Mouse (Mus musculus): ENCODE results near the gene Aurkaip1. TPM values are rescaled to one million over a fixed set of nuclear protein-coding genes. Genes with fewer than 3 reads are reported as not detected.

Aurkaip1 gene
- total RNA-seq, 2 experiments from 2014 or later, result 59.7 to 62.7 TPM

DNA sequence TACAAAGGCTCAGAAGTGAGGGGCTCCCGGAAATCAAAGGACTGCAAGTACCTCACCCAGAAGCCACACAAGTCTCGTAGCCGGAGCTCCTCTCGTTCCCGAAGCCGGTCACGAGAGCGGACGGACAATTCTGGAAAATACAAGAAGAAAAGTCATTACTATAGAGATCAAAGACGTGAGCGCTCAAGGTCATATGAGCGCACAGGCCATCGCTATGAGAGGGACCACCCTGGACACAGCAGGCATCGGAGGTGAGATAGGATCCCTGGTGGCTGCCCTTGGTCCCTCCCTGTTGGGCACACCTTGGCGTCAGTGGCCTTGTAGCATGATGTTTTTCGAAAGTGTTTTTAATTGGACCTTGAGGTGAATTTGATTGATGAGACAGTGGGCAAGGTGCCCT is 7.6 kb upstream of the Aurkaip1 start:
- DNase-seq, result no peak
- intact Hi-C loops (cut with DNase I), result no loop called here

GRCm38 (mm10) chr4:155829866-155830265 is 1.2 kb upstream of the Aurkaip1 start:
- intact Hi-C loops (cut with DNase I), result no loop called here
- DNase-seq, result no peak

DNA sequence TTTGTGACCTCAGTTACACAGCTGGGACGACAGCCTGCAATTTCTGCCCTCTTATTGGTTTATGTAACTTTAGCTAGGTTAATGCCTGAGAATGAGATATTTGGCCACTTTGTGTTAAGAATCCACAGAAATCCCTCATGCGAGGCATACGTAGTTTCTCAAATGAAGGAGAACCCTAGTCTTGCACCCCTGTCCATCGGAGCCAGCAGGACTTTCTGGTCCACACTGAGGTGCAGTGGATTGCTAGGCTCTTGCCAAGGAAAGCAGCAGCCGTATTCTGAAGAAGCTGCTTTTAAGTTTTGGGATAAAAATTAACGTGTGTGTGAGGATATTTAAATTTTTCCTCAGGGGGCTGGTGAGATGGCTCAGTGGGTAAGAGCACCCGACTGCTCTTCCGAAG is 476 bp upstream of the Aurkaip1 start:
- intact Hi-C loops (cut with DNase I), result no loop called here
- DNase-seq, result no peak

DNA sequence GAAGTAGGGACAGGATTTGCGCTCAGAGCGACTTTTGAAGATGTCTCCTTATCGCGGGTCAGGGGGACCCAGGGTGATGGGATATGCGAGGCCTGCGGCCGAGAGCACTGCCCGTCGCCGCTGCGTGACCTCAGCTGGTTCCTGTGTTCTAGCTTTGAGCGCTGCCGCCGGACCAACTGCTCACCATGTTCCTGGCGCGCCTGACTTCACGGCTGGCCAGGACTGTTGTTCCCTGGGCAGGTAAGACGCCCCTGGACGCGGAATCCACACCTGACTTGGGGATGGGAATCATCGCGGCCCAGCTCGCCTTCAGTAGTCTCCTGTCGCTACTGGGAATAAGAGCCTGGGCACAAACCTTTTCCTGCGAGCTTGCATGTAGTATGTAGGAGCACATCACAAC is 759 bp downstream of the Aurkaip1 start:
- intact Hi-C loops (cut with DNase I), result no loop called here

DNA sequence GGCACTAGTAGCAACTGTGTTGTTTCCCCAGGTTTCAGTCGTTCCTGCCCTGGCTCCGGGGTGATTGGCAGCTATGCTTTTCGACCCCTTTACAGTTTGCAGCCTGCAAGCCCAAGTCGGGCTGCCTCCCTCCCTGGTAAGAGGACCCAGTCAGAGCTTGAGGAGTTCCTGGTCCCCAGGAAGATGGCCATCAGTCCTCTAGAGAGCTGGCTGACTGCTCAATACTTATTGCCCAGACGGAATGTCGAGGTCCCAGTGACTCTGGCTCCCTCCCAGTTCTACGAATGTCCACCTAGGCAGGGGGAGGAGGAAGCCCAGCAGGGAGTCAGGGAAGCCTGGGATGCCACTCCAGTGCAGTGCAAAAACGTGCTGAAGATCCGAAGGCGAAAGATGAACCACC is 1.2 kb downstream of the Aurkaip1 start:
- intact Hi-C loops (cut with DNase I), result no loop called here

More for the DNA sequence above, 759 bp downstream of the Aurkaip1 start:
- DNase-seq, result no peak

DNA sequence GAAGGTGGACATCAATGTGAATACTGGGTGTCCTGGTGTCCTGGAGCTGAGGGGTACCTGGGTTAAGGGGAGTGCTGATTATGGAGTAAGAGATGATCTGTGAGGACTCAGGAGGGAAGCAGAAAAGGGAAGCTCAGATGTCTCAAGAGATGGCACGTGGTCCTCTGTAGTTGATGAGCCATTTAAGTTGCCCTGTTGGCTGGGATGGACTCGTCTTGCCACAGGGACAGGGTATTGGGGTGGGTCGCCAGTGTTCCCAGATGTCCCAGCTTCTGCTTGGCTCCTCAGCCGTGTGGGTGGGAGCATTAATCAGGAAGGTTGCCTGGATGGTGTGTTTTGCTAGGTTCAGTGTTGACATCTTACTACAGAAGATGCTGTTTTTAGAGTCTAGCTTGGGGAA is 2.2 kb downstream of the Aurkaip1 start:
- DNase-seq, result no peak
- intact Hi-C loops (cut with DNase I), result no loop called here

More for the DNA sequence above, 1.2 kb downstream of the Aurkaip1 start:
- DNase-seq, result no peak

DNA sequence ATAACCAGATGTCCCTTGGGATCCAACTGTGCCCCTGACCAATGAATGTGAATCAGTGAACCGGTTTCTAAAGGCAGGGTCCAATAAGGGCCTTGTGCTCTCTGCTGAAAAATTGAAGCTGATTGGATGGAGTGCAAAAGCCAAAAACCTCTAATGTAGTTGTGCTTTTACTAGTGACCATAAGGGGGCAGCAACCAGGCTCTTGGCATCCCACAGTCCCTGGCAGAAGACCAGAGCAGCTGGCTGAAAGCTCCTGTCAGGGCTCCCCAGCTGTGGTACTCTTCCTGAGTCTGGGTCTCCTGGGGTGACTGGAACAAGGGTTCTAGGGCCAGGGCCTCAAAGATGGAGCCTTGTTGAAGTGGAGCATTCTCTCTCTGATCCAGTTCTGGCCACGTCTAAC is 2.8 kb downstream of the Aurkaip1 start:
- peak; percentile 85 for DNase-seq
- intact Hi-C loops (cut with DNase I), result no loop called here

DNA sequence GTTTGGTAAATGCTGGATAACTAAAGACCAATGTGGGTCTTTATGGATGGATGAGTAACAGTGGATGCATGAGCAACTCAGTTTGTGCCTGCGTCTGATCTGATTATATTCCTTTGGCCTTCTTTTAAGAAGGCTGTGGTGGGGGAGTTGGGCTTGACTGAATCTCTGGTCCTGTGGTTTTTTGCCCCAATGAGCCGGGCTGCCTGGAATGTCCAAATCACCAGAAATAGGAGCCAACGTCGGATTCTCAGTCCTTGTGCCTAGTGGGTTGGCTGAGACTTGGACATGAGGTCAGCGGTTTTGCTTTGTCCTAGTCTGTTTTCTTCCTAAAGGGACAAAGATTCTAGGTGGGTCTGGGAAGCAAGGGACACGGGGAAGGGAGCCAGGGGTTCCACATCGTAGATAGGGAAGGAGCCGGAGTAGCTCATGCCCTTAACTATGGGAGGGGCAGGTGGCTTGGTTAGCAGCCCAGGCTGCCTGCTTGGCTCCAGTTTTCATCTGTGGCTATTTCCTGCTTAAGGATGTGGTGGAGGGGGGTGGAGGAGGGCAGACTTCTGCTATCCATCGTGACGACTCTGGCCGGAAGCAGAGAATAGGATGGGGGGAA is 6.4 kb downstream of the Aurkaip1 start:
- no peak for DNase-seq
- intact Hi-C loops (cut with DNase I), result no loop called here

DNA sequence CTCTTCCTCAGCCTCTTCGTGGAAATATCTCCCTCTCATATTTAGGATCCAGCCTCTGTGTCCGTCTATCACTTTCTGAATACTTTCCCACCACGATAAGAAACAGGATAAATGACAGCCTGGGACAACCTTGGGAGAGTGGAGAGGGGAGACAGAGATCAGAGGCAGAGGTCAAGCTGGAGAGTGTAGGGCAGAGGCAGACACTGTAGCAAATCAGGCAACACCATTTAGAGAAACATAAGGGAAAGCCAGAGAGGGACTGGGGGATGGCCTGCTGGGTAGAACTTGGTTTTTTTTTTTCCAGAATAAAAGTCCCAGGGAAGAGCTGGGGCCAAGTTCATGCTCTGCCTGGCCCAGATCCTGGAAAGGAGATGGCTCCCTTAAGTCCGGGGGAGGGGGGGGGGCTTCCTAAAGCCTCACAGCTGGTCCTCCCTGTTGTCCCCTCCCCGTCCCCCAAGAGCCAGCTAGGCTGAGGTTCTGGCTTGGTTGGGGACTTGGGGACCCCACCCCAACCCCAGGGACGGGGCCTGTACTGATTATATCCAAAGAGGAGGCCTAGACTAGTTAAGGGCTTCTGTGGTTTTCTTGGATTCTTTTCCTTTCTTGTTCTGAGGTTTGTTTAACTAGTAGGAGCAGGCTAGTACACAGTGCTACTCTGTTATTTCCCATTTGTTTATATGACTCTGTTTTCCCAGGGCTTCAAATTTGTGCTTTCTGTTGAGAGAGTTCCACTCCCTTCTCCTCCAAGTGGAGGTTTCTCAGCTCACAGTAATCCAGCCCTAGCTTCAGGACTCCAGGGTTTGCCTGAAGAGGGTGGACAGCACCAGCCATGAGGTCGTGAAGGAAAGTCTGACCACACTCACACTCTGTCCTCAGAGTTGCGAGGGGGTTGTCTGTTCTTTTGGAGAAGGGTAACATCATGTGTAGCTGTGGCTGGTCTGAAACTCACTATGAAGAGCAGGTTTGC is 7.4 kb downstream of the Aurkaip1 start:
- intact Hi-C loops (cut with DNase I), result no loop called here
- no peak for DNase-seq

DNA sequence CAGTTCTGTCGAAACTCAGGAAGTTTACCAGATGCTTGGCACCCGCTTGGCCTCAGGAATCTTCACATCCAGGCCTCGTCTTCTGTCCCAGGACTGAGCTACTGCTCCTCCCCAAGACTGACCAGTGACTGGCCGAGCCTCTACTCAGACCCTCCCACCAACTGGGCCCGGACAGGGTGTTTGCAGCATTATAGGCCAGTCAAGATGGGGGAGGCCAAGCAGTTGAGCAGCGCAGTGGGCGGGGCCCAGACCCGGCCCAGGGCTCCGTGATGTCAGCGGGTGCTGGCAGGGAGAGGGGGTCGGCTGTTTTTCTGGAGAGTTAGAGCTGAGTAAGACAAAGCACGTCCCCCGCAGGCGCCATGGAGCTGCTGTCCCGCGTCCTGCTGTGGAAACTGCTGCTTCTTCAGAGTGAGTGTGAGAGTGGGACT is 8.4 kb downstream of the Aurkaip1 start, which contains the start of gene Mxra8:
Mxra8 (plus strand) TSS at position 198 of the 428 bp plus-strand sequence.
- intact Hi-C loops (cut with DNase I), result no loop called here
- peak; percentile 59 for DNase-seq

- intact Hi-C loops (cut with DNase I), result no loop called here
These were observed 9.3 kb downstream of the Aurkaip1 start for GRCm38 (mm10) chr4:155840076-155841002.

GRCm38 (mm10) chr4:155841003-155841454 is 10.0 kb downstream of the Aurkaip1 start:
- intact Hi-C loops (cut with DNase I), result no loop called here
- peak; percentile 42 for DNase-seq

More at GRCm38 (mm10) chr4:155840076-155841002, 9.3 kb downstream of the Aurkaip1 start:
- no peak for DNase-seq

DNA sequence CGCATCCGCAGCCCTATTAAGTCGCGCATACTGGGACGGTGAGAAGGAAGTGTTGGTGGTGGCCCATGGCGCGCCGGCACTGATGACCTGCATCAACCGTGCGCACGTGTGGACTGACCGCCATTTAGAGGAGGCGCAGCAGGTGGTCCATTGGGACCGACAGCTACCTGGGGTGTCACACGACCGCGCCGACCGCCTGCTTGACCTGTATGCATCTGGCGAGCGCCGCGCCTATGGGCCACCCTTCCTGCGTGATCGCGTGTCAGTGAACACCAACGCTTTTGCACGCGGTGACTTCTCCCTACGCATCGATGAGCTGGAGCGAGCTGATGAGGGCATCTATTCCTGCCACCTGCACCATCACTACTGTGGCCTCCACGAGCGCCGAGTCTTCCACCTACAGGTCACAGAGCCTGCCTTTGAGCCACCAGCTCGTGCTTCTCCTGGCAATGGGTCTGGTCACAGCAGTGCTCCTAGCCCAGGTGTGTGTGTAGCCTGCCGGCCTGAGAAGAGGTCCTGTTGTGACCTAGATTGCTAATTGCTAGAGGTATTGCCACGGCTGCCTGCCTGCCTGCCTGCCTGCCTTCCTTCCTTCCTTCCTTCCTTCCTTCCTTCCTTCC is 10.7 kb downstream of the Aurkaip1 start:
- intact Hi-C loops (cut with DNase I), result no loop called here
- DNase-seq, result no peak

DNA sequence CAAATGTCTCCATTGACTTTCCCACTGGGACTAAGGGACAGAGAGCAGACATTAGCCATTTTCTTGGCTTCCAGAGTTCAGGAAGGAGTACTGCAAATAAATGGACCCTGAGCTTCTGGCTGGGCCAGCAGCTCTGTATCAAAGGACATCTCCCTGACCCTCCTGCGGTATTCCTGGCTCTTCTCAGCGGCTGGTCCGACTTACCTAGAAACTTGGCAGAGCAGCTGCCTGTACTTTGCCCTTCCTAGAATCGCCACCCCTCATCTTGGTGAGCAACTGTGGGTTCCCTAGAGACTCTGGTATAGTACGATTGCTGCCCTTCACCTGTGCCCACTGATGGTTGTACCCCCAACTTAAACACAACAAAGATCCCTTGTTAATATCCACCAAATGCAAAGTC is 12.2 kb downstream of the Aurkaip1 start:
- no peak for DNase-seq
- intact Hi-C loops (cut with DNase I), result no loop called here

DNA sequence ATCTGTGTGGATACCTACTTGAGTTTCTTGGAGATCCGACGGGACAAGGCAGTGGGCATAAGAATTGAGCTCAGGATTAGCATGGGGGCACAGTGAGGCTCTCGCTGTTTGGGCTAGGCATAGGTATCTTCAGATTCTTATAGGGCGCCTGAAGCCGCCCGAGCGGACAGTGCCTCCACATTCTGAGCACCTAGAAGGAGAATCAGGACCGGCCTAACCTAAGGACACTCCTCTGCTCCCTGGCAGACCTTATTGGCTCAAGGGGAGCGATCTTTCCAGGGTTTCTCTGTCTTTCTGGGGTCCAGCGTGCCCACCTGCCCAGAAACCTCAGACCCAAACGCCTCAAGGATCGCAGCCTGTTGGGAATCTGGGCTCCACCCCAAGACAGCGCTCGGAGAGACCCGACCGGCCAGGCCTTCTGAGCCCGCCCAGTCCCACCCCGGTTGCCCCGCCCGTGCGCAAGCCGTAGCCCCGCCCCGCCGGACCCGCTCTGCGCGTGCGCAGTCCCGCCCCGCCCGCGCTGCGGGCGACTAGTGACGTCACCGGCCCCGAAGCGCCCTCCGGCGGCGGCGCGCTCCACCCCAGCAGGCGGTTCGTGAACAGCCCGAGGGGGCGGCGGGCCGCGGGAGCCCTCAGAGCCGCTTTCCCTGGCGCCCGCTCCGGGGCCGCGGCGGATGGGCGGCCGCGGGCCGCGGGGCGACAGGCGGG is 16.0 kb downstream of the Aurkaip1 start, which contains the start of gene Dvl1:
Dvl1 (plus strand) TSS at position 532 of the 708 bp plus-strand sequence.
- DNase-seq, result peak; percentile 95
- intact Hi-C loops (cut with DNase I), result no loop called here

DNA sequence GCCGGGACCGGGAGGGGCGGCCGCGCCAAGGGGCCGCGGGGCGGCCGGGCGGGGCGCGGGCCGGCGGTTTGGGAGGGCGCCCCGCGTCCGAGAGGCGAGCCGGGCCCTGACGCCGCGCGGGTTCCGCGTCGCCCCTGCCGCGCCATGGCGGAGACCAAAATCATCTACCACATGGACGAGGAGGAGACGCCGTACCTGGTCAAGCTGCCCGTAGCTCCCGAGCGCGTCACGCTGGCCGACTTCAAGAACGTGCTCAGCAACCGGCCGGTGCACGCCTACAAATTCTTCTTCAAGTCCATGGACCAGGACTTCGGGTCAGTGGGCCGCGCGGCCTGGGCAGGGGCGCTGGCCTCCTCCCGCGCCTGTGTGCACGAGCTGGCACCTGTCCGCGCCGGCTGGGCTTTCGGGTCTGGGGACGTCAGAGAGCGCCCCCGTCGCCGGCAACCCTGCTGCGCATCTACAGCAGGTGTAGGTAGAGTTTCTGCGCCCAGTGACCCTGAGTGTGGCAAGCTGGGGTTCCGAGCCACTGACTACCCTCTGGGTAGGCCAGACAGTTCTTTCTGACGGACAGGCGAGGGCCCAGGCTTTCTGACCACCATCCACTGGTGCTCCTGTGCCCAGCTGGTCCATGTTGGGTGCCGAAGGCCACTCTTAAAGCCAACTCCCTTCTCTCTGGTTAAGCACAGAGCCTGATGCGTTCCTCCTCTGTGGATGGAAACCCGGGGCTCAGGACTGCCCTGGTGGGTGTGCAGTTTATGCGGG is 16.7 kb downstream of the Aurkaip1 start:
- intact Hi-C loops (cut with DNase I), result no loop called here
- peak; percentile 43 for DNase-seq

DNA sequence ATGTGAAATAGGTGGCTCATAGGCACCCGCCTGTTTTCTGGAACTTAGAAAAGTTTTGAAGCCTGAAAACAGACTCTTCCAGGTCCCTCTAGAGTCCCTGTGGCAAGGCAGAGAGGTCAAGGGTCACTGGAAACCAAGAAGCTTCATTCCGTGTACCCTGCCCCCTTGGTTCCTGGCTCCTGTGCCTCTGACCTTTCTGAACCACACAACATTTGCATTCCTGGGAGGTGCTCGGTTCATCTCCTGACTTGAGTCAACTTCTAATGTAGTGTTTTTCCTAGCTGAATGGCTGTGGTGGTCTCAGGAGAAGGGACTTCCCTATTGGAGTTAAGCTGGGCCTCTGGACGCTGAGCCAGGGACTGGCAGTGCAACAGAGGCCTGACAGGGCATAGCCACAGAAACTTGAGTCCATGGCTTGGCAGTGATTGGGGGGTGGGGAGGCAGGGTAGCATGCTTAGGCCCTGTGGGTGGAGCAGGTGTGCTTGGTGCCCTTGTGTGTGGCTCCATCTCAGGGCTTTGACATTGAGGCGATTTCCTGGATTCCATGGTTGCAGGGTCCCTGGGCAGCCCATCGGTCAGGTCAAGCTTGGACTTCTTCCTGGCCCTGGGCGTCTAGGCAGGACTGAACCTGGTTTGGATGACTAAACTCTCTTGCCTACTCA is 17.5 kb downstream of the Aurkaip1 start:
- intact Hi-C loops (cut with DNase I), result no loop called here
- no peak for DNase-seq

DNA sequence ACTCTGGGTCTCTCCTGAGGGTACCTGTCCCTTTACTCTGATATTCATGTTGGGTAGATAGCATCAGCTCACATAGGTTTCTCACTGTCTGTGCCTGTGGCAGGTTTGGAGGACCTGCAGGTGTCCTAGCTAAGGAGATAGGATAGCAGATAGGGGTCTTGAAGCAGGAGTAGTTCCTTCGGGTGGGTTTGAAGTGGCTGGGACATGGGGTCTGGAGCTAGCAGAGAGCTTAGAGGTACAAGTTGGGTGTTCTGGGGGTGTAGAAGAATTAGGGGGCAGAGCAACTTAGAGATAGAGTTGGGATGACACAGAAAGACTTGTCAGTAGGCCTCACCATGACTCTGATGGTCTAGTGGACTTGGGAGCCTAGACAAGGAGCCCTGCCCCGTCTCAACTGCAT is 18.3 kb downstream of the Aurkaip1 start:
- no peak for DNase-seq
- intact Hi-C loops (cut with DNase I), result no loop called here

All from left cerebral cortex, postnatal 4 days (tissue).